Mouse (Mus musculus): ENCODE measurements at regions not wholly inside any gene's neighbourhood (a gene's known extent, or its start where the extent isn't known, plus 50 kb on each side); places are given as distances from the start of the nearest gene placed in this dataset.
"Not testable (repeated sequence)": the region's sequence is repeated elsewhere in the genome, so short reads cannot be mapped to it uniquely, and the experiment has no call there.

GRCm38 (mm10) chr15:3909471-3909870, 69.9 kb downstream of the Fbxo4 start:
- WGBS: 47% methylated on average over 3 of the region's 3 CpGs
- no peaks in the 10 kb centered on the region for H3K36me3 ChIP-seq (ENCODE audit: insufficient read depth, low read length)

GRCm38 (mm10) chr15:3908721-3909120, 70.7 kb downstream of the Fbxo4 start:
- no peak for ATAC-seq (replicated peaks; ENCODE audit: low FRiP score, low read depth)
- H3K36me3 ChIP-seq (ENCODE audit: insufficient read depth, low read length): no peaks in the 10 kb centered on the region
- H3K27me3 ChIP-seq (ENCODE audit: insufficient read depth, low read length): no peaks in the 10 kb centered on the region
- no peak overlapping the region for H3K27ac ChIP-seq
- H3K4me2 ChIP-seq (ENCODE audit: low read length): no peak overlapping the region
- WGBS: 13% methylated on average over 2 of the region's 2 CpGs
- peak; percentile 56; the same call in 1 of the 2 replicates for TF ChIP-seq CTCF (IDR thresholded peaks at IDR 0.05; ENCODE audit: low read depth)
- H3K4me3 ChIP-seq (replicated peaks; ENCODE audit: low read depth, low read length): no peak overlapping the region
- no peak overlapping the region for H3K9ac ChIP-seq (ENCODE audit: low read depth, low read length)
- H3K4me1 ChIP-seq (replicated peaks; ENCODE audit: insufficient read depth, low read length): no peaks in the 10 kb centered on the region
- H3K9me3 ChIP-seq (replicated peaks; ENCODE audit: low read length): no peaks in the 10 kb centered on the region
- DNase-seq (ENCODE audit: low spot score): peak; percentile 69

More at GRCm38 (mm10) chr15:3909471-3909870, 69.9 kb downstream of the Fbxo4 start:
- H3K9ac ChIP-seq (ENCODE audit: low read depth, low read length): no peak overlapping the region
- H3K4me1 ChIP-seq (replicated peaks; ENCODE audit: insufficient read depth, low read length): no peaks in the 10 kb centered on the region
- no peak for TF ChIP-seq CTCF (IDR thresholded peaks at IDR 0.05; ENCODE audit: low read depth)
- no peaks in the 10 kb centered on the region for H3K27me3 ChIP-seq (ENCODE audit: insufficient read depth, low read length)
- no peak overlapping the region for H3K27ac ChIP-seq
- H3K9me3 ChIP-seq (replicated peaks; ENCODE audit: low read length): no peaks in the 10 kb centered on the region
- H3K4me2 ChIP-seq (ENCODE audit: low read length): no peak overlapping the region
- no peak for DNase-seq (ENCODE audit: low spot score)
- no peak overlapping the region for H3K4me3 ChIP-seq (replicated peaks; ENCODE audit: low read depth, low read length)
- ATAC-seq (replicated peaks; ENCODE audit: low FRiP score, low read depth): no peak

GRCm38 (mm10) chr15:3905548-3905947, 73.8 kb downstream of the Fbxo4 start:
- ATAC-seq (replicated peaks; ENCODE audit: low FRiP score, low read depth) (no peak), DNase-seq (ENCODE audit: low spot score) (peak; percentile 10)
- Histone ChIP-seq H3K36me3 (ENCODE audit: insufficient read depth, low read length) (no peaks in the 10 kb centered on the region), H3K27me3 (ENCODE audit: insufficient read depth, low read length) (no peaks in the 10 kb centered on the region), H3K9me3 (replicated peaks; ENCODE audit: low read length) (no peaks in the 10 kb centered on the region), H3K4me2 (ENCODE audit: low read length) (no peak overlapping the region), H3K27ac (no peak overlapping the region), H3K4me3 (replicated peaks; ENCODE audit: low read depth, low read length) (no peak overlapping the region), H3K4me1 (replicated peaks; ENCODE audit: insufficient read depth, low read length) (no peaks in the 10 kb centered on the region), H3K9ac (ENCODE audit: low read depth, low read length) (no peak overlapping the region)
- TF ChIP-seq CTCF (IDR thresholded peaks at IDR 0.05; ENCODE audit: low read depth): no peak
- 57% methylated on average over 2 of the region's 2 CpGs for WGBS

- 66% methylated on average over 2 of the region's 2 CpGs for WGBS
- Histone ChIP-seq H3K27me3 (ENCODE audit: insufficient read depth, low read length) (no peaks in the 10 kb centered on the region), H3K9ac (ENCODE audit: low read depth, low read length) (no peak overlapping the region), H3K9me3 (replicated peaks; ENCODE audit: low read length) (no peaks in the 10 kb centered on the region), H3K4me2 (ENCODE audit: low read length) (no peak overlapping the region), H3K4me1 (replicated peaks; ENCODE audit: insufficient read depth, low read length) (no peaks in the 10 kb centered on the region), H3K36me3 (ENCODE audit: insufficient read depth, low read length) (no peaks in the 10 kb centered on the region), H3K27ac (no peak overlapping the region), H3K4me3 (replicated peaks; ENCODE audit: low read depth, low read length) (no peak overlapping the region)
- TF ChIP-seq CTCF (IDR thresholded peaks at IDR 0.05; ENCODE audit: low read depth): no peak
- DNase-seq (ENCODE audit: low spot score) (no peak), ATAC-seq (replicated peaks; ENCODE audit: low FRiP score, low read depth) (no peak)
Measured at GRCm38 (mm10) chr15:3878429-3878828, 100.9 kb downstream of the Fbxo4 start.

GRCm38 (mm10) chr15:3877506-3877905, 101.9 kb downstream of the Fbxo4 start:
- Histone ChIP-seq H3K9ac (ENCODE audit: low read depth, low read length) (no peak overlapping the region), H3K4me3 (replicated peaks; ENCODE audit: low read depth, low read length) (no peak overlapping the region), H3K27ac (no peak overlapping the region), H3K9me3 (replicated peaks; ENCODE audit: low read length) (no peaks in the 10 kb centered on the region), H3K36me3 (ENCODE audit: insufficient read depth, low read length) (no peaks in the 10 kb centered on the region), H3K4me1 (replicated peaks; ENCODE audit: insufficient read depth, low read length) (no peaks in the 10 kb centered on the region), H3K27me3 (ENCODE audit: insufficient read depth, low read length) (no peaks in the 10 kb centered on the region), H3K4me2 (ENCODE audit: low read length) (no peak overlapping the region)
- DNase-seq (ENCODE audit: low spot score) (no peak), ATAC-seq (replicated peaks; ENCODE audit: low FRiP score, low read depth) (no peak)
- 73% methylated on average over 3 of the region's 3 CpGs for WGBS
- TF ChIP-seq CTCF (IDR thresholded peaks at IDR 0.05; ENCODE audit: low read depth): no peak

- WGBS: 61% methylated on average over 6 of the region's 7 CpGs
- not testable (repeated sequence) for H3K9ac ChIP-seq (ENCODE audit: low read depth, low read length); H3K9me3 ChIP-seq (replicated peaks; ENCODE audit: low read length); H3K4me3 ChIP-seq (replicated peaks; ENCODE audit: low read depth, low read length); H3K4me1 ChIP-seq (replicated peaks; ENCODE audit: insufficient read depth, low read length); H3K27ac ChIP-seq; H3K4me2 ChIP-seq (ENCODE audit: low read length); H3K36me3 ChIP-seq (ENCODE audit: insufficient read depth, low read length); H3K27me3 ChIP-seq (ENCODE audit: insufficient read depth, low read length)
- peak; percentile 27 for DNase-seq (ENCODE audit: low spot score)
- 0 out of 2 replicates have a peak, but pooled peaks have one; percentile 25 for ATAC-seq (replicated peaks; ENCODE audit: low FRiP score, low read depth)
Measured at GRCm38 (mm10) chr15:3875210-3875861, 104.0 kb downstream of the Fbxo4 start.

- Histone ChIP-seq H3K27ac (no peak overlapping the region), H3K4me3 (replicated peaks; ENCODE audit: low read depth, low read length) (no peak overlapping the region), H3K9ac (ENCODE audit: low read depth, low read length) (no peak overlapping the region), H3K4me1 (replicated peaks; ENCODE audit: insufficient read depth, low read length) (no peaks in the 10 kb centered on the region), H3K27me3 (ENCODE audit: insufficient read depth, low read length) (no peaks in the 10 kb centered on the region), H3K36me3 (ENCODE audit: insufficient read depth, low read length) (no peaks in the 10 kb centered on the region), H3K9me3 (replicated peaks; ENCODE audit: low read length) (no peaks in the 10 kb centered on the region), H3K4me2 (ENCODE audit: low read length) (no peak overlapping the region)
- 78% methylated on average over 4 of the region's 4 CpGs for WGBS
- ATAC-seq (replicated peaks; ENCODE audit: low FRiP score, low read depth): no peak
- TF ChIP-seq CTCF (IDR thresholded peaks at IDR 0.05; ENCODE audit: low read depth): no peak
- DNase-seq (ENCODE audit: low spot score): no peak
Measured at GRCm38 (mm10) chr15:3831802-3832201, 147.6 kb downstream of the Fbxo4 start.
